Mouse (Mus musculus): ENCODE results near the gene Rnf183.

GRCm38 (mm10) chr4:62383752-62384151, 51.3 kb downstream of the Rnf183 start:
- TF ChIP-seq POLR2A (IDR thresholded peaks at IDR 0.05; ENCODE audit: borderline replicate concordance, control insufficient read depth, low read depth, low read length): no peak
- TF ChIP-seq CTCF (IDR thresholded peaks at IDR 0.05; ENCODE audit: control insufficient read depth, insufficient read depth, low read length): no peak

Measured in bone marrow, adult 2 months (tissue).